Mouse (Mus musculus): ENCODE measurements around the gene Ptprq.

The Ptprq gene

GRCm38 (mm10) chr10:107719806-107720205, at the start of gene Ptprq:
Ptprq (minus strand) TSS chr10:107720051.
- peak in 1 of 2 experiments; percentile 1 for DNase-seq

GRCm38 (mm10) chr10:107759624-107760023, 39.8 kb upstream of the Ptprq start:
- DNase-seq, result no peak

GRCm38 (mm10) chr10:107753471-107753870, 33.6 kb upstream of the Ptprq start:
- no peak for DNase-seq

GRCm38 (mm10) chr10:107752351-107753143, 32.7 kb upstream of the Ptprq start:
- no peak for DNase-seq

GRCm38 (mm10) chr10:107751944-107752343, 32.1 kb upstream of the Ptprq start:
- no peak for DNase-seq

- peak; percentile 9 to 34 for DNase-seq
Observed at GRCm38 (mm10) chr10:107747566-107747965, 27.7 kb upstream of the Ptprq start.

- no peak for DNase-seq
Observed at GRCm38 (mm10) chr10:107746717-107747116, 26.9 kb upstream of the Ptprq start.

GRCm38 (mm10) chr10:107739815-107740214, 20.0 kb upstream of the Ptprq start:
- DNase-seq, result no peak

GRCm38 (mm10) chr10:107737743-107738142, 17.9 kb upstream of the Ptprq start:
- DNase-seq, result no peak

- no peak for DNase-seq
Observed at GRCm38 (mm10) chr10:107735448-107735847, 15.6 kb upstream of the Ptprq start.

- DNase-seq, result no peak
Observed at GRCm38 (mm10) chr10:107734327-107734726, 14.5 kb upstream of the Ptprq start.

GRCm38 (mm10) chr10:107725631-107726030, 5.8 kb upstream of the Ptprq start:
- peak in 1 of 2 experiments; percentile 4 for DNase-seq

GRCm38 (mm10) chr10:107704443-107704842, 15.4 kb downstream of the Ptprq start:
- no peak for DNase-seq

GRCm38 (mm10) chr10:107700944-107701343, 18.9 kb downstream of the Ptprq start:
- no peak for DNase-seq

GRCm38 (mm10) chr10:107698716-107699115, 21.1 kb downstream of the Ptprq start:
- no peak for DNase-seq

- DNase-seq, result no peak
Observed at GRCm38 (mm10) chr10:107697177-107697576, 22.7 kb downstream of the Ptprq start.

GRCm38 (mm10) chr10:107687382-107687781, 32.5 kb downstream of the Ptprq start:
- DNase-seq, result no peak

GRCm38 (mm10) chr10:107675994-107676393, 43.9 kb downstream of the Ptprq start:
- DNase-seq, result no peak

GRCm38 (mm10) chr10:107668374-107669094, 51.3 kb downstream of the Ptprq start:
- DNase-seq, result no peak

GRCm38 (mm10) chr10:107662372-107663065, 57.3 kb downstream of the Ptprq start:
- no peak for DNase-seq

- DNase-seq, result no peak
Observed at GRCm38 (mm10) chr10:107661970-107662369, 57.9 kb downstream of the Ptprq start.

GRCm38 (mm10) chr10:107659141-107659540, 60.7 kb downstream of the Ptprq start:
- no peak for DNase-seq

GRCm38 (mm10) chr10:107649687-107650086, 70.2 kb downstream of the Ptprq start:
- no peak for DNase-seq
